Mouse (Mus musculus): ENCODE data around the gene Abca7. TPM values are rescaled to one million over a fixed set of nuclear protein-coding genes. Genes with fewer than 3 reads are reported as not detected.

The Abca7 gene
- polyA plus RNA-seq, 1 experiment from 2014 or later, result 3.3 TPM

- 75% methylated on average over 5 of the region's 5 CpGs for WGBS (ENCODE audit: missing documents)
- H3K27ac ChIP-seq, result peak overlapping the region; percentile 46
- H3K36me3 ChIP-seq (ENCODE audit: inconsistent target), result peaks cover 13% of the 10 kb centered on the region; the same call in 1 of the 2 replicates
- H3K4me3 ChIP-seq (ENCODE audit: inconsistent target), result peak overlapping the region; percentile 74
- peaks cover 51% of the 10 kb centered on the region for H3K79me2 ChIP-seq (ENCODE audit: inconsistent target)
These were observed 13.1 kb upstream of the Abca7 start for GRCm38 (mm10) chr10:79983205-79983604.

GRCm38 (mm10) chr10:79983670-79984069 lies 12.6 kb upstream of the Abca7 start:
- Histone ChIP-seq H3K79me2 (ENCODE audit: inconsistent target) (peaks cover 51% of the 10 kb centered on the region), H3K27ac (peak overlapping the region; percentile 46), H3K36me3 (ENCODE audit: inconsistent target) (peaks cover 10% of the 10 kb centered on the region; the same call in 1 of the 2 replicates), H3K4me3 (ENCODE audit: inconsistent target) (peak overlapping the region; percentile 74)
- under 1% methylated on average over 21 of the region's 21 CpGs for WGBS (ENCODE audit: missing documents)

GRCm38 (mm10) chr10:79984195-79984816 lies 12.0 kb upstream of the Abca7 start, which contains the start of gene Tmem259:
Gene Tmem259 (minus strand): TSS chr10:79984330.
- H3K79me2 ChIP-seq (ENCODE audit: inconsistent target), result peaks cover 45% of the 10 kb centered on the region
- H3K27ac ChIP-seq, result peak within 1 kb of the TSS; percentile 93
- 0% methylated on average over 27 of the region's 49 CpGs for WGBS (ENCODE audit: missing documents)
- H3K4me3 ChIP-seq (ENCODE audit: inconsistent target), result peak within 1 kb of the TSS; percentile 74
- H3K36me3 ChIP-seq (ENCODE audit: inconsistent target), result peaks cover 3% of the 10 kb centered on the region; the same call in 1 of the 2 replicates

- under 1% methylated on average over 20 of the region's 22 CpGs for WGBS (ENCODE audit: missing documents)
- Histone ChIP-seq H3K4me3 (ENCODE audit: inconsistent target) (peak overlapping the region; percentile 55), H3K79me2 (ENCODE audit: inconsistent target) (peaks cover 40% of the 10 kb centered on the region), H3K27ac (peak overlapping the region; percentile 93), H3K36me3 (ENCODE audit: inconsistent target) (peaks cover under 1% of the 10 kb centered on the region; the same call in 1 of the 2 replicates)
These were observed 11.4 kb upstream of the Abca7 start for GRCm38 (mm10) chr10:79984871-79985270.

- H3K27ac ChIP-seq, result peak overlapping the region; percentile 93
- peaks cover 32% of the 10 kb centered on the region for H3K79me2 ChIP-seq (ENCODE audit: inconsistent target)
- no peaks in the 10 kb centered on the region for H3K36me3 ChIP-seq (ENCODE audit: inconsistent target)
- 4% methylated on average over 32 of the region's 35 CpGs for WGBS (ENCODE audit: missing documents)
- H3K4me3 ChIP-seq (ENCODE audit: inconsistent target), result peak overlapping the region; percentile 55
These were observed 10.7 kb upstream of the Abca7 start for GRCm38 (mm10) chr10:79985334-79986231.

GRCm38 (mm10) chr10:79986232-79986878 lies 9.9 kb upstream of the Abca7 start:
- Histone ChIP-seq H3K27ac (peak overlapping the region; percentile 93), H3K79me2 (ENCODE audit: inconsistent target) (peaks cover 25% of the 10 kb centered on the region), H3K4me3 (ENCODE audit: inconsistent target) (peak overlapping the region; percentile 55; the same call in 1 of the 2 replicates), H3K36me3 (ENCODE audit: inconsistent target) (no peaks in the 10 kb centered on the region)
- 23% methylated on average over 6 of the region's 6 CpGs for WGBS (ENCODE audit: missing documents)

GRCm38 (mm10) chr10:79986963-79987362 lies 9.3 kb upstream of the Abca7 start:
- Histone ChIP-seq H3K4me3 (ENCODE audit: inconsistent target) (no peak overlapping the region), H3K27ac (peak overlapping the region; percentile 93), H3K36me3 (ENCODE audit: inconsistent target) (no peaks in the 10 kb centered on the region), H3K79me2 (ENCODE audit: inconsistent target) (peaks cover 19% of the 10 kb centered on the region)
- 2% methylated on average over 11 of the region's 11 CpGs for WGBS (ENCODE audit: missing documents)

GRCm38 (mm10) chr10:79987771-79988505 lies 8.4 kb upstream of the Abca7 start:
- Histone ChIP-seq H3K79me2 (ENCODE audit: inconsistent target) (peaks cover 9% of the 10 kb centered on the region), H3K27ac (no peak overlapping the region), H3K36me3 (ENCODE audit: inconsistent target) (no peaks in the 10 kb centered on the region), H3K4me3 (ENCODE audit: inconsistent target) (no peak overlapping the region)
- 31% methylated on average over 27 of the region's 27 CpGs for WGBS (ENCODE audit: missing documents)

GRCm38 (mm10) chr10:79988506-79989271 lies 7.6 kb upstream of the Abca7 start, which contains the start of gene Cnn2:
Gene Cnn2 (plus strand): TSS chr10:79988584.
- Histone ChIP-seq H3K36me3 (ENCODE audit: inconsistent target) (no peaks in the 10 kb centered on the region), H3K79me2 (ENCODE audit: inconsistent target) (peaks cover 1% of the 10 kb centered on the region), H3K27ac (no peak within 1 kb of the TSS), H3K4me3 (ENCODE audit: inconsistent target) (peak within 1 kb of the TSS; percentile 21; the same call in 1 of the 2 replicates)
- 4% methylated on average over 59 of the region's 59 CpGs for WGBS (ENCODE audit: missing documents)

GRCm38 (mm10) chr10:79989272-79989786 lies 7.0 kb upstream of the Abca7 start:
- no peaks in the 10 kb centered on the region for H3K79me2 ChIP-seq (ENCODE audit: inconsistent target)
- WGBS (ENCODE audit: missing documents), result 63% methylated on average over 8 of the region's 8 CpGs
- no peak overlapping the region for H3K27ac ChIP-seq
- no peaks in the 10 kb centered on the region for H3K36me3 ChIP-seq (ENCODE audit: inconsistent target)
- H3K4me3 ChIP-seq (ENCODE audit: inconsistent target), result no peak overlapping the region

GRCm38 (mm10) chr10:79989870-79990269 lies 6.4 kb upstream of the Abca7 start:
- 88% methylated on average over 15 of the region's 15 CpGs for WGBS (ENCODE audit: missing documents)
- H3K27ac ChIP-seq, result no peak overlapping the region

GRCm38 (mm10) chr10:79991099-79991498 lies 5.2 kb upstream of the Abca7 start:
- no peak overlapping the region for H3K27ac ChIP-seq
- H3K79me2 ChIP-seq (ENCODE audit: inconsistent target), result no peaks in the 10 kb centered on the region
- 96% methylated on average over 8 of the region's 12 CpGs for WGBS (ENCODE audit: missing documents)
- H3K36me3 ChIP-seq (ENCODE audit: inconsistent target), result no peaks in the 10 kb centered on the region
- H3K4me3 ChIP-seq (ENCODE audit: inconsistent target), result no peak overlapping the region

More at GRCm38 (mm10) chr10:79989870-79990269, 6.4 kb upstream of the Abca7 start:
- no peaks in the 10 kb centered on the region for H3K79me2 ChIP-seq (ENCODE audit: inconsistent target)
- H3K36me3 ChIP-seq (ENCODE audit: inconsistent target), result no peaks in the 10 kb centered on the region
- no peak overlapping the region for H3K4me3 ChIP-seq (ENCODE audit: inconsistent target)

GRCm38 (mm10) chr10:79991548-79991947 lies 4.7 kb upstream of the Abca7 start:
- Histone ChIP-seq H3K27ac (no peak overlapping the region), H3K36me3 (ENCODE audit: inconsistent target) (no peaks in the 10 kb centered on the region), H3K79me2 (ENCODE audit: inconsistent target) (no peaks in the 10 kb centered on the region), H3K4me3 (ENCODE audit: inconsistent target) (no peak overlapping the region)
- 98% methylated on average over 6 of the region's 6 CpGs for WGBS (ENCODE audit: missing documents)

All from macrophage (primary cell).